Mouse (Mus musculus) adrenal gland, adult 18-20 months (tissue): ENCODE data around the gene Relb. TPM values are rescaled to one million over a fixed set of nuclear protein-coding genes. Genes with fewer than 3 reads are reported as not detected.
A peak's percentile ranks its signal among the peaks of the same experiment; 100 is the strongest.
"Not testable (repeated sequence)": the region's sequence is repeated elsewhere in the genome, so short reads cannot be mapped to it uniquely, and the experiment has no call there.

Experiments
- DNase-seq, 2 experiments: peaks; one replicate each; pipeline ENCODE4 v3.0.0; 2021 to 2022; ENCODE audit warnings: low spot score in 2 of 2
- total RNA-seq, 2 experiments: library from RNA; stranded (reverse); gene quantifications; 1 replicate in 1 of 2; 2 replicates in 1 of 2; pipeline ENCODE4 v1.2.3; 2021

Relb gene
- total RNA-seq, 2 experiments from 2014 or later, result 31.9 TPM

GRCm38 (mm10) chr7:19633197-19633596 lies 4.0 kb upstream of the Relb start:
- no peak for DNase-seq

- DNase-seq, result no peak
Measured at GRCm38 (mm10) chr7:19632720-19633119, 3.5 kb upstream of the Relb start.

- DNase-seq, result no peak
Measured at GRCm38 (mm10) chr7:19632275-19632674, 3.0 kb upstream of the Relb start.

- peak; percentile 93 to 94 for DNase-seq
Measured at GRCm38 (mm10) chr7:19628536-19629360, 490 bp downstream of the Relb start.

- DNase-seq, result no peak
Measured at GRCm38 (mm10) chr7:19628192-19628535, 1.1 kb downstream of the Relb start.

- no peak for DNase-seq
Measured at GRCm38 (mm10) chr7:19627721-19628120, 1.5 kb downstream of the Relb start.

GRCm38 (mm10) chr7:19623433-19623832 lies 5.8 kb downstream of the Relb start:
- no peak for DNase-seq

GRCm38 (mm10) chr7:19622241-19622640 lies 7.0 kb downstream of the Relb start:
- DNase-seq, result no peak

GRCm38 (mm10) chr7:19620811-19621210 lies 8.4 kb downstream of the Relb start:
- DNase-seq, result no peak

GRCm38 (mm10) chr7:19619004-19619801 lies 10.0 kb downstream of the Relb start:
- peak; percentile 63 to 64 for DNase-seq

GRCm38 (mm10) chr7:19615036-19615577 lies 14.1 kb downstream of the Relb start:
- DNase-seq, result no peak

- no peak for DNase-seq
Measured at GRCm38 (mm10) chr7:19610969-19611368, 18.3 kb downstream of the Relb start.

- DNase-seq, result no peak
Measured at GRCm38 (mm10) chr7:19609641-19610332, 19.5 kb downstream of the Relb start.

- DNase-seq, result no peak
Measured at GRCm38 (mm10) chr7:19607291-19607690, 21.9 kb downstream of the Relb start.

GRCm38 (mm10) chr7:19604606-19605214 lies 24.5 kb downstream of the Relb start:
- not testable (repeated sequence) for DNase-seq

- peak; percentile 94 to 95 for DNase-seq
Measured at GRCm38 (mm10) chr7:19603849-19604605, 25.2 kb downstream of the Relb start, which contains the start of gene Clasrp. Gene Clasrp (minus strand): TSS chr7:19604486.

- no peak for DNase-seq
Measured at GRCm38 (mm10) chr7:19603055-19603454, 26.2 kb downstream of the Relb start.

- no peak for DNase-seq
Measured at GRCm38 (mm10) chr7:19600562-19600961, 28.7 kb downstream of the Relb start.

GRCm38 (mm10) chr7:19593061-19593730 lies 36.0 kb downstream of the Relb start:
- DNase-seq, result no peak

GRCm38 (mm10) chr7:19589917-19590316 lies 39.3 kb downstream of the Relb start:
- DNase-seq, result peak; percentile 58 to 69
